Mouse (Mus musculus) liver, embryonic 14.5 days (tissue): ENCODE measurements around the gene Otud7b.

ENCODE experiments used
- CTCF ChIP-seq: IDR thresholded peaks from 2 replicates; pipeline ENCODE4 v1.5.1; 2016; ENCODE audit warnings: antibody characterized with exemption, low read depth, control low read depth
- EP300 ChIP-seq: IDR thresholded peaks from 2 replicates; pipeline ENCODE4 v1.6.1; 2016; ENCODE audit warnings: antibody characterized with exemption, low read depth

- TF ChIP-seq CTCF (no peak), EP300 (no peak)
Measured at GRCm38 (mm10) chr3:96078711-96079110, 25.6 kb upstream of the Otud7b start.
